Mouse (Mus musculus): ENCODE measurements at regions not wholly inside any gene's neighbourhood (a gene's known extent, or its start where the extent isn't known, plus 50 kb on each side); places are given as distances from the start of the nearest gene placed in this dataset.

- Histone ChIP-seq H3K9ac (replicated peaks; ENCODE audit: low read length) (no peak overlapping the region), H3K4me1 (ENCODE audit: insufficient read depth, low read length) (no peaks in the 10 kb centered on the region), H3K4me2 (ENCODE audit: low read depth, low read length) (no peak overlapping the region), H3K4me3 (ENCODE audit: low read length) (no peak overlapping the region), H3K27ac (no peak overlapping the region), H3K36me3 (ENCODE audit: insufficient read depth, low read length) (no peaks in the 10 kb centered on the region), H3K27me3 (ENCODE audit: insufficient read depth, low read length) (no peaks in the 10 kb centered on the region), H3K9me3 (ENCODE audit: low read length) (no peaks in the 10 kb centered on the region)
- TF ChIP-seq CTCF (IDR thresholded peaks at IDR 0.05; ENCODE audit: low read depth) = no peak
- WGBS = 69% methylated on average over 3 of the region's 3 CpGs
- ATAC-seq (no peak), DNase-seq (ENCODE audit: low spot score) (no peak)
These were observed 253.1 kb upstream of the Xylt1 start for GRCm38 (mm10) chr7:117127728-117128127.

- 83% methylated on average over 1 of the region's 1 CpGs for WGBS
- H3K4me1 ChIP-seq (ENCODE audit: insufficient read depth, low read length) = peaks cover 6% of the 10 kb centered on the region; the same call in 1 of the 2 replicates
- DNase-seq (ENCODE audit: low spot score) = no peak
These were observed 245.9 kb upstream of the Xylt1 start for GRCm38 (mm10) chr7:117134869-117135268.

GRCm38 (mm10) chr7:117138681-117139080 is 242.1 kb upstream of the Xylt1 start:
- no peak overlapping the region for H3K4me3 ChIP-seq (ENCODE audit: low read length)
- H3K4me1 ChIP-seq (ENCODE audit: insufficient read depth, low read length) = peaks cover 6% of the 10 kb centered on the region; the same call in 1 of the 2 replicates
- H3K4me2 ChIP-seq (ENCODE audit: low read depth, low read length) = no peak overlapping the region
- H3K27me3 ChIP-seq (ENCODE audit: insufficient read depth, low read length) = no peaks in the 10 kb centered on the region
- ATAC-seq (no peak), DNase-seq (ENCODE audit: low spot score) (no peak)
- no peak for TF ChIP-seq CTCF (IDR thresholded peaks at IDR 0.05; ENCODE audit: low read depth)
- no peaks in the 10 kb centered on the region for H3K9me3 ChIP-seq (ENCODE audit: low read length)
- H3K27ac ChIP-seq = no peak overlapping the region
- no peak overlapping the region for H3K9ac ChIP-seq (replicated peaks; ENCODE audit: low read length)
- H3K36me3 ChIP-seq (ENCODE audit: insufficient read depth, low read length) = no peaks in the 10 kb centered on the region
- WGBS = 56% methylated on average over 1 of the region's 1 CpGs

More at GRCm38 (mm10) chr7:117134869-117135268, 245.9 kb upstream of the Xylt1 start:
- Histone ChIP-seq H3K4me3 (ENCODE audit: low read length) (no peak overlapping the region), H3K27me3 (ENCODE audit: insufficient read depth, low read length) (no peaks in the 10 kb centered on the region), H3K9me3 (ENCODE audit: low read length) (no peaks in the 10 kb centered on the region), H3K4me2 (ENCODE audit: low read depth, low read length) (no peak overlapping the region), H3K27ac (no peak overlapping the region), H3K9ac (replicated peaks; ENCODE audit: low read length) (no peak overlapping the region), H3K36me3 (ENCODE audit: insufficient read depth, low read length) (no peaks in the 10 kb centered on the region)
- no peak for TF ChIP-seq CTCF (IDR thresholded peaks at IDR 0.05; ENCODE audit: low read depth)
- ATAC-seq = no peak

DNA sequence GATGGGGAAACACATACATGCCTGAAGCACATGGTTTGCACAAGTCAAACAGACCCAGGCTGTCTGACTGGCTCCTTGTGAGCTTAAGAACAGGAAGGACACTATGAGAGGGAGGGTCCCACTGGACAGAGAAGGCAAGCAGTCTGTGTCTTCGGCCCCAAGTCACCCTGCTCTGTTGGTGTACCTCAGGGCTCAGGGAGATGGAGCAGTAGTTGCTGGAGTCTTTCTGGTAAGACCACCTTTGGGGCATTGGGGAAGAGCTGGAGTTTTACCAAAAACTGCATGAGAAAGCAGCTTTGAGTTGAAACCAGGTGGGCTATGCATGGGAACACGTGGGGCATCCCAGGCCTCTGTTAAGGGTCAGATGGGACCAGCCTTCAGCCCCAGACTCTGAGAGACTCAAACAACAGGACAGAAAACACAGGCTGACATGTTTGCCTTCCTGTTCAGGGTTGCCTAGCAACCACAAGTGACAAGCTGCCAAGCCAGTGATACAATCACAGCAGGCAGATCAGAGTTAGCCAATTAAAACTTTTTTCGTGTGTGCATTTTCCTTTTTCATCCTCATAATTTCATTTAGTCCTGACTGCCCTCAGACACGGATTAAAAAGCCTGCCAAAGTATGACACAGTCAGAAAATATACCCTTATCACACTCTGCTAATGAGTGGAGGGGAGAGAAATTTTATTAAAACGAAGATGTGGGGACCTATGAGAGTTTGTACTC is 241.4 kb upstream of the Xylt1 start:
- Histone ChIP-seq H3K4me3 (ENCODE audit: low read length) (no peak overlapping the region), H3K9ac (replicated peaks; ENCODE audit: low read length) (no peak overlapping the region), H3K4me1 (ENCODE audit: insufficient read depth, low read length) (peaks cover 6% of the 10 kb centered on the region; the same call in 1 of the 2 replicates), H3K4me2 (ENCODE audit: low read depth, low read length) (no peak overlapping the region), H3K27ac (peak overlapping the region; percentile 33; the same call in 1 of the 2 replicates), H3K9me3 (ENCODE audit: low read length) (no peaks in the 10 kb centered on the region), H3K27me3 (ENCODE audit: insufficient read depth, low read length) (no peaks in the 10 kb centered on the region), H3K36me3 (ENCODE audit: insufficient read depth, low read length) (no peaks in the 10 kb centered on the region)
- DNase-seq (ENCODE audit: low spot score) = peak; percentile 92
- WGBS = 7% methylated on average over 5 of the region's 5 CpGs
- peak; percentile 94 for ATAC-seq
- TF ChIP-seq CTCF (IDR thresholded peaks at IDR 0.05; ENCODE audit: low read depth) = no peak

- Histone ChIP-seq H3K4me1 (ENCODE audit: insufficient read depth, low read length) (peaks cover 6% of the 10 kb centered on the region; the same call in 1 of the 2 replicates), H3K27me3 (ENCODE audit: insufficient read depth, low read length) (no peaks in the 10 kb centered on the region), H3K27ac (no peak overlapping the region), H3K36me3 (ENCODE audit: insufficient read depth, low read length) (no peaks in the 10 kb centered on the region), H3K4me2 (ENCODE audit: low read depth, low read length) (no peak overlapping the region), H3K9me3 (ENCODE audit: low read length) (no peaks in the 10 kb centered on the region), H3K9ac (replicated peaks; ENCODE audit: low read length) (no peak overlapping the region), H3K4me3 (ENCODE audit: low read length) (no peak overlapping the region)
- TF ChIP-seq CTCF (IDR thresholded peaks at IDR 0.05; ENCODE audit: low read depth) = no peak
- ATAC-seq = 0 out of 2 replicates have a peak, but pooled peaks have one; percentile 7
- DNase-seq (ENCODE audit: low spot score) = no peak
- WGBS = 22% methylated on average over 1 of the region's 1 CpGs
These were observed 240.9 kb upstream of the Xylt1 start for GRCm38 (mm10) chr7:117139971-117140247.

- TF ChIP-seq CTCF (IDR thresholded peaks at IDR 0.05; ENCODE audit: low read depth) = no peak
- DNase-seq (ENCODE audit: low spot score) (peak; percentile 35), ATAC-seq (no peak)
- Histone ChIP-seq H3K9ac (replicated peaks; ENCODE audit: low read length) (no peak overlapping the region), H3K27me3 (ENCODE audit: insufficient read depth, low read length) (no peaks in the 10 kb centered on the region), H3K36me3 (ENCODE audit: insufficient read depth, low read length) (no peaks in the 10 kb centered on the region), H3K4me1 (ENCODE audit: insufficient read depth, low read length) (no peaks in the 10 kb centered on the region), H3K4me3 (ENCODE audit: low read length) (no peak overlapping the region), H3K27ac (no peak overlapping the region), H3K4me2 (ENCODE audit: low read depth, low read length) (no peak overlapping the region), H3K9me3 (ENCODE audit: low read length) (no peaks in the 10 kb centered on the region)
- WGBS = 64% methylated on average over 7 of the region's 7 CpGs
These were observed 234.0 kb upstream of the Xylt1 start for GRCm38 (mm10) chr7:117146809-117147208.

DNA sequence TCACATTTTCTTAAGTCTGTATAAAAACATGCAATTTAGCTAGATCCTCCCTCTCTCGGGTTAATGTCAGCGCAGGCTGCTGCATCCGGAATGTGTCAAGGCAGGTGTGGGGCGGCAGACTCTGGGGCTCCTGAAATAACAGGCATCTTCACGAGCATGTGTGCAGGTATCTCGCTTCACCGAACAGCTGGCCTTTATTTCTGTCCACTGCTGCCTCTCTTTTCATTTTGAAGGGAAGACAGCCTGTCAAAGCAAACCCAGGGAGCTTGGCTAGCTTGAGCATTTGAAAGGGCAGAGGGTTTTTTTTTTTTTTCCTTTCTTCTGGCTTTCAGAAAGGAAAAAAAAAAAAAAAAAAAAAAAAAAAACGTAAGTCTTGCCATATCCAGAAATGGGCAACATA is 230.4 kb upstream of the Xylt1 start:
- Histone ChIP-seq H3K9me3 (ENCODE audit: low read length) (no peaks in the 10 kb centered on the region), H3K4me2 (ENCODE audit: low read depth, low read length) (no peak overlapping the region), H3K36me3 (ENCODE audit: insufficient read depth, low read length) (no peaks in the 10 kb centered on the region), H3K27me3 (ENCODE audit: insufficient read depth, low read length) (no peaks in the 10 kb centered on the region), H3K4me3 (ENCODE audit: low read length) (no peak overlapping the region), H3K27ac (no peak overlapping the region), H3K4me1 (ENCODE audit: insufficient read depth, low read length) (no peaks in the 10 kb centered on the region), H3K9ac (replicated peaks; ENCODE audit: low read length) (no peak overlapping the region)
- no peak for ATAC-seq
- DNase-seq (ENCODE audit: low spot score) = no peak
- WGBS = 47% methylated on average over 8 of the region's 8 CpGs
- TF ChIP-seq CTCF (IDR thresholded peaks at IDR 0.05; ENCODE audit: low read depth) = no peak
